Mouse (Mus musculus): ENCODE measurements around the gene Gm12258. TPM values are rescaled to one million over a fixed set of nuclear protein-coding genes. Genes with fewer than 3 reads are reported as not detected.
A peak's percentile ranks its signal among the peaks of the same experiment; 100 is the strongest.
"Not testable (repeated sequence)": the region's sequence is repeated elsewhere in the genome, so short reads cannot be mapped to it uniquely, and the experiment has no call there.

Gm12258 gene
- 10 to 100 TPM; 16.7 TPM for total RNA-seq (2021)
- long read RNA-seq, experiment 1, full-length matches to known transcripts, result 11 of 15 reads
- long read RNA-seq, experiment 1, partial matches to known transcripts, result 1 of 15 reads
- long read RNA-seq, experiment 1, other reads (novel, unspliced or antisense), result 3 of 15 reads
- long read RNA-seq, experiment 2, full-length matches to known transcripts, result 18 of 20 reads
- long read RNA-seq, experiment 2, partial matches to known transcripts, result 1 of 20 reads
- long read RNA-seq, experiment 2, other reads (novel, unspliced or antisense), result 1 of 20 reads

DNA sequence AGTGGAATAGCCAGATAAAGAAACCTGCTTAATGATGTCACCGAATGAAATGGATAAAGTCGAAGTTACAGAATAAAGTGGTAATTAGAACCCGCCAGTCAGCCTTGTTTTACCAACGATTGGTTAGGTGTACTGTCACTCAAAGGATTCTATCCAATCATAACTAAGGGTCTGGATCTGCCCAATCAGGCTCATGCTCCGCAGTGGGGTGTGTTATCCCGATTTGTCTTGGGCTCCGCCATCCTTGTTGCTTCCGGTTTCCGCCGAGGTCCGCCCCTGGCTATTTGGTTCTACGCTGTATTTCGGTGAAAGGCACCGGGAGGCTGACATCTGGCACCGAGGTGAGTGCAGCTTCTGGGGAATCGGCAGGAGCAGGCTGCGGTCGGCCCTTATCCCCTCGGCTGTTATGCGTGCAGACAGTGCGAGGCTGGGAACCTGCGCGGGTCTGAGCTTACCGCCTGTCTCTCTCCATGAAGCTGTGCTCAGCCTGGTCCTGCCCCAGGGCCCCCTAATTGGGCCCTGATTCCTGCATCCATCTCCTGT lies at the start of gene Gm12258:
TSS of gene Gm12258 (plus strand) at position 240 of the 543 bp plus-strand sequence.
- intact Hi-C loops (cut with DNase I), result no loop called here
- peak; percentile 96 to 98 for DNase-seq (ENCODE audit: low spot score in 2 of 2)

GRCm38 (mm10) chr11:58799747-58800146 lies 47.2 kb upstream of the Gm12258 start:
- peak; percentile 20 to 37 for DNase-seq (ENCODE audit: low spot score in 2 of 2)

GRCm38 (mm10) chr11:58801558-58802228 lies 45.3 kb upstream of the Gm12258 start, which contains the start of gene Fam183b:
Fam183b (minus strand) TSS chr11:58801960.
- peak in 1 of 2 experiments; percentile 41 for DNase-seq (ENCODE audit: low spot score in 2 of 2)
- intact Hi-C loops (cut with DNase I), result no loop called here

More at GRCm38 (mm10) chr11:58799747-58800146, 47.2 kb upstream of the Gm12258 start:
- intact Hi-C loops (cut with DNase I), result no loop called here

DNA sequence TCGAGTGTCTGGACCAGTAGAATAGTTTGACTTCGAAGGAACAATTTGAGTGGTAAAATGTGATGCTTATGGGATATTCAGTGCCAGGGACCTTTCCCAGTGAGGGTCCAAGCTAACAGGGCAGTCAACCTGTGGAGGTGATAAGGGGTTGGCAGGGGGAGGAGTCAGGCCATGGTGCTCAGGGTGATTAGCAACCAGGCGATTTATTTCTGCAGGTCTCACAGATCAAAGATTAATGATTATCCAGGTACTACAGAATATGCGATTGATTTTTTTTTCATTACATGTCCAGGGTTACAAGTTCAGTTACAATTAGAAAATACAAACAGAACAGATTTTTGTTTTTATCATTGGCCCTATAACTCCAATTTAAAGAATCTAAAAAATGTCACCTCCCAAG lies 43.1 kb upstream of the Gm12258 start:
- intact Hi-C loops (cut with DNase I), result no loop called here

DNA sequence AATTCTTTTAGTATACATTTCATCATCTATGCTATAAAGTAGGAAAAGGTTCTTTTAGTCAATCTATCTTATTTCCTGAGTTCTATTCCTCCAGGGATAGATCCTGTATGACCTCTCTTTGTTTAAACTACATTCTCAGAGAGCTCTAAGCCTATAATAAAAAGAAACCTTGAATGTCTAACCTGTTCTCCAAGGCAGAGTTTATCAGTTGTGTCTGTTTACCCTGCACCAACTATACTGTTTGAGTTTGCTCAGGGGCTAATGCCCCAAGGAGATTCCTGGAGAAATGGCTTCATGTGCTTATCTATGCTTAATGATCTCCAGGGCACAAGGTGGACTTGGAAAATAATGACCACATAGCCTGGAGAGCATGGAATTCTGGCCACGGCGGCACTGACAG lies 42.6 kb upstream of the Gm12258 start:
- intact Hi-C loops (cut with DNase I), result no loop called here
- no peak for DNase-seq (ENCODE audit: low spot score in 2 of 2)

More for the DNA sequence above, 43.1 kb upstream of the Gm12258 start:
- DNase-seq (ENCODE audit: low spot score in 2 of 2), result no peak

- no peak for DNase-seq (ENCODE audit: low spot score in 2 of 2)
- intact Hi-C loops (cut with DNase I), result no loop called here
These were observed 35.0 kb upstream of the Gm12258 start for GRCm38 (mm10) chr11:58812001-58812400.

DNA sequence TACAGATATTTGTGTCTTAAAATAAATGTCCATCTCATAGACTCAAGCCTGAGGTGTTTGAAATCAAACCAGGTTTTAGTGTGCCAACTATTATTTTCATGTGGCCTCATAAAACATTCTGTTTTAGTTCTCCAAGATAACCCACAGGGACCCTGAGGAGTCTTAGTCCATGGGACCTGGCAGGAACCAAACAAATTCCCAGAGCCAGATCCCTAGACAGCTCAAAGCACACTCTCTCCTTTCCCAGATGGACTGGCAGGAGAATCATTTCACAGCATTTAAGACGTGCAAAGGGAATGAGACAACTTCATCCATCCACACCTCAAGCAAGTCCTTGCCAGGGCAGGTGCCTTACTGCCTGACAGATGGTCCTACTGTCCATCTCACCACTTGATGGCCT lies 32.3 kb upstream of the Gm12258 start, which contains the start of gene Olfr313:
TSS of gene Olfr313 (plus strand) at position 301 of the 400 bp plus-strand sequence.
- intact Hi-C loops (cut with DNase I); DNase-seq (ENCODE audit: low spot score in 2 of 2): not testable (repeated sequence)

DNA sequence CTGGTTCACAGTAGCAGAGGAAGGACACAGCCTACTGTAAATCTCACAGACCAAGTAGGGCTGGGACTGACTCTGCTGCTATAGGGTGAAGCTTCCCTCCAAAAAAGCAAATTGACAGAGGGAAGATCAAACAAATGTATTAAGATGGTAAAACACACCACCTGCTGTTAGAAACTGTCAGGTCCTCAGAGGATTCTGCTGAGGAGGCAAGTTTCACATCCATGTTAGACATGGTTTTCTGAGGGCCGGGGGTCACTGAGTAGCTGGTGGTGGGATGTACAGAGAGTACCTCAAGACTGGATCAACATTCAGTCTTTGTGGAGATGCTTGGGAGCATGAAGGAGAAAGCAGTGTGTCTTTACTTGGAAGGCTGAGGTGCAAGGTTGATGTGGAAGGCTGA lies 31.3 kb upstream of the Gm12258 start:
- DNase-seq (ENCODE audit: low spot score in 2 of 2), result no peak
- intact Hi-C loops (cut with DNase I), result no loop called here

DNA sequence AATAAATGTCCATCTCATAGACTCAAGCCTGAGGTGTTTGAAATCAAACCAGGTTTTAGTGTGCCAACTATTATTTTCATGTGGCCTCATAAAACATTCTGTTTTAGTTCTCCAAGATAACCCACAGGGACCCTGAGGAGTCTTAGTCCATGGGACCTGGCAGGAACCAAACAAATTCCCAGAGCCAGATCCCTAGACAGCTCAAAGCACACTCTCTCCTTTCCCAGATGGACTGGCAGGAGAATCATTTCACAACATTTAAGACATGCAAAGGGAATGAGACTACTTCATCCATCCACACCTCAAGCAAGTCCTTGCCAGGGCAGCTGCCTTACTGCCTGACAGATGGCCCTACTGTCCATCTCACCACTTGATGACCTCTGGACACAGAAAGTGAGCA lies 18.0 kb upstream of the Gm12258 start, which contains the start of gene Olfr312:
TSS of gene Olfr312 (plus strand) at position 301 of the 400 bp plus-strand sequence.
- DNase-seq (ENCODE audit: low spot score in 2 of 2); intact Hi-C loops (cut with DNase I): not testable (repeated sequence)

DNA sequence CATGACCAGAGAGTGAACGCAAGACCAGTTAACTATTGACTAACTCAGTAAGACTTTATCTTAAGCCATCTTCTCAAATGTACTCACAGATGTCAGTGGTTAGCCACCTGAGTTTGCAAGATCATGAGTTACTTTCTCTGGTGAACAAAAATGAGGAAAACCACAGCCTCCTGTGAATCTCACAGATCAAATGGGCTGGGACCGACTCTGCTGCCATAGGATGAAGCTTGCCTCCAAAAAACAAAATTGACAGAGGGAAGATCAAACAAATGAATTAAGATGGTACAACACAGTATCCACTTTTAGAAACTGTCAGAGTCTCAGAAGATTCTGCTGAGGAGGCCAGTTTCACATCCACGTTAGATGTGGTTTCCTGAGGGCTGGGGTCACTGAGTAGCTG lies 17.2 kb upstream of the Gm12258 start:
- DNase-seq (ENCODE audit: low spot score in 2 of 2), result no peak
- intact Hi-C loops (cut with DNase I), result no loop called here

DNA sequence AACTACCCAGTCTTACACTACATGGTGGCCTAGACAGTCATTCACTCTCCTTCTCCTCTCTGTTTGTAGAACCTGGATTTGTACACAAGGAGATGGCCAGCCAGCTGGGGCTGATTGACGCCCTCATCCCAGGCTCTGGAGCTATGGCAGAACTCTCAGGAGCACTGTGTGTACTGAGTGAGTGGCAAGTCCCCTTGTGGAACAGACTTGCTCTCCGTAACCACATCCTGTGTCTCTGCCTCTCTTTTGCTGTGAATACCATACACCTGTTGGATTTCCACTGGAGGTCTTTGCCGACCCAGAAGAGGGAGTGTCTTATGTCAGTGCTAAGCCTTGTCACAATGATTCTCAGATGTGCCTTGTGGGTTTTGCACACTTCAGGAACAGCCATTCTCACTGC lies 14.4 kb upstream of the Gm12258 start:
- intact Hi-C loops (cut with DNase I); DNase-seq (ENCODE audit: low spot score in 2 of 2): not testable (repeated sequence)

DNA sequence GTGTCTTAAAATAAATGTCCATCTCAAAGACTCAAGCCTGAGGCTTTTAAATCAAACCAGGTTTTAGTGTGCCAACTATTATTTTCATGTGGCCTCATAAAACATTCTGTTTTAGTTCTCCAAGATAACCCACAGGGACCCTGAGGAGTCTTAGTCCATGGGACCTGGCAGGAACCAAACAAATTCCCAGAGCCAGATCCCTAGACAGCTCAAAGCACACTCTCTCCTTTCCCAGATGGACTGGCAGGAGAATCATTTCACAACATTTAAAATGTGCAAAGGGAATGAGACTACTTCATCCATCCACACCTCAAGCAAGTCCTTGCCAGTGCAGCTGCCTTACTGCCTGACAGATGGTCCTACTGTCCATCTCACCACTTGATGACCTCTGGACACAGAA lies 8.0 kb upstream of the Gm12258 start, which contains the start of gene Olfr311:
TSS of gene Olfr311 (plus strand) at position 301 of the 400 bp plus-strand sequence.
- intact Hi-C loops (cut with DNase I); DNase-seq (ENCODE audit: low spot score in 2 of 2): not testable (repeated sequence)

- intact Hi-C loops (cut with DNase I), result no loop called here
- no peak for DNase-seq (ENCODE audit: low spot score in 2 of 2)
These were observed 678 bp downstream of the Gm12258 start for GRCm38 (mm10) chr11:58847636-58848035.

DNA sequence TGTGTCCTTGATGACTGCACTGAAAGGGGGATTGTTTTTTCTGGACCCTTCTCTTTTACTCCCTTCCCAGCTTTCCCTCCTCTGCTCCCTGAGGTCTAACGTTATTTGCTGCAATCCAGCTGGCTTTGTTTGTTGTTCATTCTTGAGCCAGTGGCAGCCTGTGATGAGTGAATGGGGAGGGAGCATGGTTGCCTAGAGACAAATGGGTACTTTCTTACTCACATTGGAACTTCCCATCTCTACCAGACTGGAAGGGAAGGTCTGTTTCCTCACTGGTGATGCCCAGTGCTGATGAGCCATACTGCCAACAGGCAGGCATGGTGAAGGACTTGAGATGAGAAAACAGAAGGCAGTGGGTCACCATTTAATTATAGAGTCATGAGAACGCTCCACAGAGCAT lies 2.8 kb downstream of the Gm12258 start:
- intact Hi-C loops (cut with DNase I), result no loop called here

GRCm38 (mm10) chr11:58860744-58861143 lies 13.8 kb downstream of the Gm12258 start:
- intact Hi-C loops (cut with DNase I), result no loop called here
- no peak for DNase-seq (ENCODE audit: low spot score in 2 of 2)

More for the DNA sequence above, 2.8 kb downstream of the Gm12258 start:
- no peak for DNase-seq (ENCODE audit: low spot score in 2 of 2)

DNA sequence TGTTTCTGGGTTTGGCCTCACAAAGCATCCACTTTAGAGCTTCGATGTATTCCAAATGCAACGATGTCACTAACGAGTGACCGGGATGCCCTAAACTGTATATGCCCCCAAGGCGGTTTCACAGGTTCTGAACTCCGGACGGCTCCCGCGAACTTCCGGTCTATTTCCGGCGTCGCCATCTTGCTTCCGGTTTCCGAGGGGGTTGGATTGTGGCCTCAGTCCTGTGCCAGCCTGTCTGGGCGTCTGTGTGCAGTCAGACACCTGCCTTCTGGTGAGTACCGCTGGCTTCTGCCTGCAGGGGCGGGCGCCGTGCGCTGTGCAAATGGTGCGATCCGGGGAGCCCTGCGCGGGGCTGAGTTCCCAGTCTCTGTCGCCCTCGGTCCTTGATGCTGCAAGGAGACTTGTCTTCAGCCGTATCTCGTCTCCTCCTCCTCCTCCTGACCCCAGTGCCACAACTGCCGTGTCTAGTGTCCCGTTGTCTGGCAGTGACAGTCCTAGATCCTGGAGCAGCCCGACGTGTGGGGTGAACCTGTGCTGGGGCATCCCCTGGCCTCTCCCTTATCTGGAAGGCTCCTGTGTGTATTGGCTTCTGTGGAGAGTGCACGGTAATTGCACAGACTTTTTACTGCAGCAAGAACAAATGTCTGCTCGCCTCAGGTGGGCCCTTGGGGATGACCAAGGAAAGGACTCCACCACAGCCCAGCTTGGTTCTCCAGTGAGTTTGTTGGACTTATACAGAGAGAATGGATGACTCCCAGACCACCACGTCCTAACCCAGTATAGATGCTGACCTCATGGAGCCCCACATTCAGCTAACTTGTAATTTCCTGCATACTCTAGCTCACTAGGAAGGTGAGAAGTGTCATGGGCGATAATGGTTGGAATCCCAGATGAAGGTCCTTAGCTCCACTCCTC lies 20.3 kb downstream of the Gm12258 start, which contains the start of gene 2810021J22Rik:
TSS of gene 2810021J22Rik (plus strand) at position 178 of the 915 bp plus-strand sequence.
- intact Hi-C loops (cut with DNase I), result no loop called here
- DNase-seq (ENCODE audit: low spot score in 2 of 2), result peak; percentile 65 to 82

DNA sequence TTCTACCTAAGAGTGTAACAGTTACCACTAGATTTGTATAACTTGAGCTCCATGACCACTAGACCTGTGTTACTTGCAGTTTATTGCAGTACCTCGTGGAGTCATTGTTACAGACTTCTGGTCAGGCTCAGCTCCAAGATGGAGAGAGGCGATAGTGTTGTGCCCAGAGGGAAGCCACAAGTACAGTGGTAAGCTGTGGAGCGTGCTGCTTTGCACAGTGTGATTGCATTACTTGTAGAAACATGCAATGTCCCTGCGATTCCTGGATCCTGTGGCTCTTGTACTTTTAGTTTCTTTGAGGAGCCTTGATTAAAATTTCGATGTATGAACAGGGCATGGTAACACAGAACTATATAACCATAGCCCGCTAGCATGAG lies 21.0 kb downstream of the Gm12258 start:
- DNase-seq (ENCODE audit: low spot score in 2 of 2), result no peak
- intact Hi-C loops (cut with DNase I), result no loop called here

GRCm38 (mm10) chr11:58870961-58871360 lies 24.0 kb downstream of the Gm12258 start:
- intact Hi-C loops (cut with DNase I), result no loop called here
- no peak for DNase-seq (ENCODE audit: low spot score in 2 of 2)

GRCm38 (mm10) chr11:58883756-58884155 lies 36.8 kb downstream of the Gm12258 start:
- intact Hi-C loops (cut with DNase I), result no loop called here
- no peak for DNase-seq (ENCODE audit: low spot score in 2 of 2)
